Mouse (Mus musculus): ENCODE results near the gene Dhfr. TPM values are rescaled to one million over a fixed set of nuclear protein-coding genes. Genes with fewer than 3 reads are reported as not detected.
A peak's percentile ranks its signal among the peaks of the same experiment; 100 is the strongest.

Gene Dhfr
- polyA plus RNA-seq, 1 experiment from 2014 or later: 16.5 TPM

DNA sequence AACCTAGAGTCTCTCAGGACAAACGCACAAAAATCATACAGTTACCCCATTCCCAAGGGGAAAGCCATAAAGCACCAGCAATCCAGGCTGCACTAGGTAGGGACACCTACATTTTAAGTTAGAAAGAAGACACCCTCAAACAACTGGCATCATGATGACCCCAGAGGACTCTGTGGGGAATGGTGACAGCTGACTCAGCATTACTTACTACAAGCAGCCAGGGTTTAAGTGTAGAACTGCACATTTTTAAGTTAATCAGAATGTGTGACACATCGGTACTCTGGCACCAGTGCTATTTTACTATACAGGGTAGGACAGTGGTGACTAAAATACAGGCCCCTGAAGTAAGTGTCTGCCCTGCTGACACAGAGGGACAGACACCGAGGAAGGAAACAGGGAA, 23.9 kb upstream of the Dhfr start:
- H3K4me3 ChIP-seq (replicated peaks; ENCODE audit: low read depth, low read length): no peak overlapping the region
- H3K27ac ChIP-seq: no peak overlapping the region
- no peak overlapping the region for H3K4me2 ChIP-seq (ENCODE audit: low read length)
- no peaks in the 10 kb centered on the region for H3K9me3 ChIP-seq (replicated peaks; ENCODE audit: low read length)
- DNase-seq (ENCODE audit: low spot score): no peak
- H3K27me3 ChIP-seq (ENCODE audit: insufficient read depth, low read length): no peaks in the 10 kb centered on the region
- H3K4me1 ChIP-seq (replicated peaks; ENCODE audit: insufficient read depth, low read length): no peaks in the 10 kb centered on the region
- H3K36me3 ChIP-seq (ENCODE audit: insufficient read depth, low read length): no peaks in the 10 kb centered on the region
- no peak overlapping the region for H3K9ac ChIP-seq (ENCODE audit: low read depth, low read length)
- TF ChIP-seq CTCF (IDR thresholded peaks at IDR 0.05; ENCODE audit: low read depth): no peak
- 90% methylated on average over 3 of the region's 3 CpGs for WGBS
- no peak for ATAC-seq (replicated peaks; ENCODE audit: low FRiP score, low read depth)

GRCm38 (mm10) chr13:92332103-92332879, 22.2 kb upstream of the Dhfr start:
- Histone ChIP-seq H3K9ac (ENCODE audit: low read depth, low read length) (no peak overlapping the region), H3K4me3 (replicated peaks; ENCODE audit: low read depth, low read length) (no peak overlapping the region), H3K27ac (no peak overlapping the region), H3K9me3 (replicated peaks; ENCODE audit: low read length) (no peaks in the 10 kb centered on the region), H3K4me2 (ENCODE audit: low read length) (no peak overlapping the region), H3K36me3 (ENCODE audit: insufficient read depth, low read length) (no peaks in the 10 kb centered on the region), H3K27me3 (ENCODE audit: insufficient read depth, low read length) (no peaks in the 10 kb centered on the region), H3K4me1 (replicated peaks; ENCODE audit: insufficient read depth, low read length) (no peaks in the 10 kb centered on the region)
- TF ChIP-seq CTCF (IDR thresholded peaks at IDR 0.05; ENCODE audit: low read depth): no peak
- WGBS: 79% methylated on average over 15 of the region's 15 CpGs
- DNase-seq (ENCODE audit: low spot score) (no peak), ATAC-seq (replicated peaks; ENCODE audit: low FRiP score, low read depth) (no peak)

GRCm38 (mm10) chr13:92336857-92337256, 17.7 kb upstream of the Dhfr start:
- no peak overlapping the region for H3K4me3 ChIP-seq (replicated peaks; ENCODE audit: low read depth, low read length)
- H3K27me3 ChIP-seq (ENCODE audit: insufficient read depth, low read length): no peaks in the 10 kb centered on the region
- no peak overlapping the region for H3K9ac ChIP-seq (ENCODE audit: low read depth, low read length)
- TF ChIP-seq CTCF (IDR thresholded peaks at IDR 0.05; ENCODE audit: low read depth): no peak
- no peak overlapping the region for H3K27ac ChIP-seq
- DNase-seq (ENCODE audit: low spot score): no peak
- no peak for ATAC-seq (replicated peaks; ENCODE audit: low FRiP score, low read depth)
- peaks cover 3% of the 10 kb centered on the region; the same call in 1 of the 2 replicates for H3K36me3 ChIP-seq (ENCODE audit: insufficient read depth, low read length)
- no peak overlapping the region for H3K4me2 ChIP-seq (ENCODE audit: low read length)
- WGBS: 100% methylated on average over 1 of the region's 1 CpGs
- H3K4me1 ChIP-seq (replicated peaks; ENCODE audit: insufficient read depth, low read length): no peaks in the 10 kb centered on the region
- H3K9me3 ChIP-seq (replicated peaks; ENCODE audit: low read length): no peaks in the 10 kb centered on the region

- Histone ChIP-seq H3K4me2 (ENCODE audit: low read length) (no peak overlapping the region), H3K9ac (ENCODE audit: low read depth, low read length) (no peak overlapping the region), H3K27ac (no peak overlapping the region), H3K4me3 (replicated peaks; ENCODE audit: low read depth, low read length) (no peak overlapping the region), H3K4me1 (replicated peaks; ENCODE audit: insufficient read depth, low read length) (no peaks in the 10 kb centered on the region), H3K27me3 (ENCODE audit: insufficient read depth, low read length) (no peaks in the 10 kb centered on the region), H3K36me3 (ENCODE audit: insufficient read depth, low read length) (peaks cover 3% of the 10 kb centered on the region; the same call in 1 of the 2 replicates), H3K9me3 (replicated peaks; ENCODE audit: low read length) (no peaks in the 10 kb centered on the region)
- WGBS: 74% methylated on average over 6 of the region's 6 CpGs
- DNase-seq (ENCODE audit: low spot score) (peak; percentile 38), ATAC-seq (replicated peaks; ENCODE audit: low FRiP score, low read depth) (no peak)
- TF ChIP-seq CTCF (IDR thresholded peaks at IDR 0.05; ENCODE audit: low read depth): 0 out of 2 replicates have a peak, but pooled peaks have one; percentile 28
Observed at GRCm38 (mm10) chr13:92337773-92338462, 16.6 kb upstream of the Dhfr start.

- H3K27ac ChIP-seq: no peak overlapping the region
- DNase-seq (ENCODE audit: low spot score) (no peak), ATAC-seq (replicated peaks; ENCODE audit: low FRiP score, low read depth) (no peak)
- no peak overlapping the region for H3K4me3 ChIP-seq (replicated peaks; ENCODE audit: low read depth, low read length)
- H3K4me2 ChIP-seq (ENCODE audit: low read length): no peak overlapping the region
- WGBS: 87% methylated on average over 3 of the region's 3 CpGs
- no peak for TF ChIP-seq CTCF (IDR thresholded peaks at IDR 0.05; ENCODE audit: low read depth)
- no peaks in the 10 kb centered on the region for H3K4me1 ChIP-seq (replicated peaks; ENCODE audit: insufficient read depth, low read length)
- no peaks in the 10 kb centered on the region for H3K27me3 ChIP-seq (ENCODE audit: insufficient read depth, low read length)
- no peak overlapping the region for H3K9ac ChIP-seq (ENCODE audit: low read depth, low read length)
- H3K36me3 ChIP-seq (ENCODE audit: insufficient read depth, low read length): peaks cover 8% of the 10 kb centered on the region; the same call in 1 of the 2 replicates
- no peaks in the 10 kb centered on the region for H3K9me3 ChIP-seq (replicated peaks; ENCODE audit: low read length)
Observed at GRCm38 (mm10) chr13:92339787-92340186, 14.7 kb upstream of the Dhfr start.

DNA sequence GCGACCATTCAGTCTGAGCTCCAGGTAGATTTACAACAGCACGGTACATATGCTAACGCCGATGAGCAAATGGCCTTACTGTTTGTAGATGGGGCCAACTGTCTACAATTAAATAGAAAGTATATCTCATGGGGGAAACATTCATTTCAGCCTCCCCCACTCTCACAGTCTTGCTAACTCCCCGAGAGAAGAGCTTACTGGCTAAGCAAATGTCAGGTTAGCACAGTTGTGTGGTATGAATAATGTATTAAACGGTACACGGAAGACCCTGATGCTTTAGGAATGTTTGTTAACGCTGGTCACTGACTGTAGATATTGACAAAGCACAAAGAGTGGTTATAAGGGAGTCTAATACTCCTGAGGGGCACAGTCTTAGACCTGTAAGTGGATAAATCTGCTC, 10.5 kb upstream of the Dhfr start:
- WGBS: 92% methylated on average over 8 of the region's 8 CpGs
- DNase-seq (ENCODE audit: low spot score) (no peak), ATAC-seq (replicated peaks; ENCODE audit: low FRiP score, low read depth) (no peak)
- no peaks in the 10 kb centered on the region for H3K27me3 ChIP-seq (ENCODE audit: insufficient read depth, low read length)
- TF ChIP-seq CTCF (IDR thresholded peaks at IDR 0.05; ENCODE audit: low read depth): no peak
- H3K4me2 ChIP-seq (ENCODE audit: low read length): no peak overlapping the region
- H3K9ac ChIP-seq (ENCODE audit: low read depth, low read length): no peak overlapping the region
- H3K27ac ChIP-seq: no peak overlapping the region
- H3K36me3 ChIP-seq (ENCODE audit: insufficient read depth, low read length): peaks cover 20% of the 10 kb centered on the region
- no peaks in the 10 kb centered on the region for H3K9me3 ChIP-seq (replicated peaks; ENCODE audit: low read length)
- H3K4me3 ChIP-seq (replicated peaks; ENCODE audit: low read depth, low read length): no peak overlapping the region
- H3K4me1 ChIP-seq (replicated peaks; ENCODE audit: insufficient read depth, low read length): no peaks in the 10 kb centered on the region

Measured in kidney, postnatal 0 days (tissue).